Mouse (Mus musculus) E14TG2a.4 (cell line): ENCODE measurements at regions not wholly inside any gene's neighbourhood (a gene's known extent, or its start where the extent isn't known, plus 50 kb on each side); places are given as distances from the start of the nearest gene placed in this dataset.
A peak's percentile ranks its signal among the peaks of the same experiment; 100 is the strongest.

Source experiments
- H3K27me3 ChIP-seq: 2 replicates; pipeline ENCODE4 v1.6.1; 2014; ENCODE audit warnings: low read length, control low read depth; ENCODE audit not compliant: insufficient read depth
- H3K36me3 ChIP-seq: 2 replicates; pipeline ENCODE4 v1.6.1; 2014; ENCODE audit warnings: low read length, control low read depth; ENCODE audit not compliant: insufficient read depth
- H3K4me1 ChIP-seq: replicated peaks from 2 replicates; pipeline ENCODE4 v1.6.1; 2014; ENCODE audit warnings: low read depth, low read length, control low read depth
- H3K4me3 ChIP-seq: replicated peaks from 2 replicates; pipeline ENCODE4 v1.5.1; 2014; ENCODE audit warnings: mild to moderate bottlenecking, low read length
- H3K9me3 ChIP-seq: 2 replicates; pipeline ENCODE4 v1.6.1; 2014; ENCODE audit warnings: low read length, control low read depth
- CTCF ChIP-seq: conservative IDR thresholded peaks from 2 replicates; pipeline ENCODE4 v1.5.1; 2014; ENCODE audit warnings: low read length
- NANOG ChIP-seq: IDR thresholded peaks from 2 replicates; pipeline ENCODE4 v1.6.1; 2014; ENCODE audit warnings: borderline replicate concordance, low read length, mixed read lengths
- POU5F1 ChIP-seq: IDR thresholded peaks from 2 replicates; pipeline ENCODE4 v1.6.1; 2014; ENCODE audit warnings: low read length, borderline replicate concordance

GRCm38 (mm10) chr5:126335553-126336520 lies 804.3 kb downstream of the Tmem132b start:
- TF ChIP-seq POU5F1: no peak
- no peak for TF ChIP-seq NANOG
- no peak for TF ChIP-seq CTCF
- H3K4me1 ChIP-seq: peaks cover 30% of the 10 kb centered on the region
- H3K9me3 ChIP-seq: no peaks in the 10 kb centered on the region

GRCm38 (mm10) chr5:126337884-126338283 lies 806.3 kb downstream of the Tmem132b start:
- H3K4me3 ChIP-seq: no peak overlapping the region
- TF ChIP-seq POU5F1 (peak; percentile 51; the same call in 1 of the 2 replicates), NANOG (no peak)
- H3K4me1 ChIP-seq: peaks cover 30% of the 10 kb centered on the region

More at GRCm38 (mm10) chr5:126335553-126336520, 804.3 kb downstream of the Tmem132b start:
- Histone ChIP-seq H3K4me3 (no peak overlapping the region), H3K36me3 (no peaks in the 10 kb centered on the region), H3K27me3 (peaks cover 4% of the 10 kb centered on the region; the same call in 1 of the 2 replicates)

GRCm38 (mm10) chr5:126343570-126343969 lies 812.0 kb downstream of the Tmem132b start:
- H3K36me3 ChIP-seq: no peaks in the 10 kb centered on the region
- no peak overlapping the region for H3K4me3 ChIP-seq
- H3K27me3 ChIP-seq: no peaks in the 10 kb centered on the region
- peaks cover 8% of the 10 kb centered on the region for H3K4me1 ChIP-seq
- TF ChIP-seq POU5F1 (no peak), CTCF (no peak), NANOG (no peak)
- no peaks in the 10 kb centered on the region for H3K9me3 ChIP-seq

More at GRCm38 (mm10) chr5:126337884-126338283, 806.3 kb downstream of the Tmem132b start:
- no peaks in the 10 kb centered on the region for H3K27me3 ChIP-seq
- no peaks in the 10 kb centered on the region for H3K9me3 ChIP-seq
- no peaks in the 10 kb centered on the region for H3K36me3 ChIP-seq

- no peaks in the 10 kb centered on the region for H3K4me1 ChIP-seq
- no peaks in the 10 kb centered on the region for H3K9me3 ChIP-seq
- H3K36me3 ChIP-seq: no peaks in the 10 kb centered on the region
- no peaks in the 10 kb centered on the region for H3K27me3 ChIP-seq
- no peak overlapping the region for H3K4me3 ChIP-seq
- TF ChIP-seq NANOG (no peak), CTCF (peak; percentile 74)
Measured at GRCm38 (mm10) chr5:126350936-126351335, 819.4 kb downstream of the Tmem132b start.

- Histone ChIP-seq H3K36me3 (no peaks in the 10 kb centered on the region), H3K4me1 (peaks cover 7% of the 10 kb centered on the region; the same call in 1 of the 2 replicates), H3K4me3 (no peak overlapping the region), H3K9me3 (no peaks in the 10 kb centered on the region), H3K27me3 (no peaks in the 10 kb centered on the region)
- TF ChIP-seq POU5F1 (no peak), NANOG (no peak), CTCF (no peak)
Measured at GRCm38 (mm10) chr5:126369436-126369835, 837.9 kb downstream of the Tmem132b start.

- H3K36me3 ChIP-seq: no peaks in the 10 kb centered on the region
- TF ChIP-seq POU5F1 (no peak), CTCF (peak; percentile 68)
Measured at GRCm38 (mm10) chr5:126392306-126392705, 849.3 kb upstream of the Tmem132c start.

GRCm38 (mm10) chr5:126395331-126395730 lies 846.3 kb upstream of the Tmem132c start:
- Histone ChIP-seq H3K9me3 (peaks cover 6% of the 10 kb centered on the region), H3K4me1 (no peaks in the 10 kb centered on the region), H3K36me3 (no peaks in the 10 kb centered on the region), H3K4me3 (no peak overlapping the region), H3K27me3 (no peaks in the 10 kb centered on the region; the same call in 1 of the 2 replicates)
- TF ChIP-seq CTCF (no peak; the same call in 1 of the 2 replicates), NANOG (no peak), POU5F1 (no peak)

More at GRCm38 (mm10) chr5:126392306-126392705, 849.3 kb upstream of the Tmem132c start:
- Histone ChIP-seq H3K4me3 (no peak overlapping the region), H3K4me1 (no peaks in the 10 kb centered on the region), H3K27me3 (no peaks in the 10 kb centered on the region; the same call in 1 of the 2 replicates), H3K9me3 (peaks cover 6% of the 10 kb centered on the region)

GRCm38 (mm10) chr5:126431748-126432147 lies 809.9 kb upstream of the Tmem132c start:
- Histone ChIP-seq H3K9me3 (no peaks in the 10 kb centered on the region), H3K36me3 (no peaks in the 10 kb centered on the region)
- no peak for TF ChIP-seq POU5F1
- peak; percentile 74 for TF ChIP-seq CTCF

GRCm38 (mm10) chr5:126438696-126439095 lies 802.9 kb upstream of the Tmem132c start:
- no peaks in the 10 kb centered on the region for H3K27me3 ChIP-seq
- H3K9me3 ChIP-seq: no peaks in the 10 kb centered on the region
- TF ChIP-seq NANOG (no peak), POU5F1 (no peak), CTCF (no peak)
- no peaks in the 10 kb centered on the region for H3K36me3 ChIP-seq
- no peak overlapping the region for H3K4me3 ChIP-seq
- H3K4me1 ChIP-seq: no peaks in the 10 kb centered on the region

More at GRCm38 (mm10) chr5:126431748-126432147, 809.9 kb upstream of the Tmem132c start:
- H3K27me3 ChIP-seq: no peaks in the 10 kb centered on the region
- no peaks in the 10 kb centered on the region for H3K4me1 ChIP-seq
- H3K4me3 ChIP-seq: no peak overlapping the region
